21 mouse cellular contexts compared by ENCODE assay signal in the genomic region with DNA sequence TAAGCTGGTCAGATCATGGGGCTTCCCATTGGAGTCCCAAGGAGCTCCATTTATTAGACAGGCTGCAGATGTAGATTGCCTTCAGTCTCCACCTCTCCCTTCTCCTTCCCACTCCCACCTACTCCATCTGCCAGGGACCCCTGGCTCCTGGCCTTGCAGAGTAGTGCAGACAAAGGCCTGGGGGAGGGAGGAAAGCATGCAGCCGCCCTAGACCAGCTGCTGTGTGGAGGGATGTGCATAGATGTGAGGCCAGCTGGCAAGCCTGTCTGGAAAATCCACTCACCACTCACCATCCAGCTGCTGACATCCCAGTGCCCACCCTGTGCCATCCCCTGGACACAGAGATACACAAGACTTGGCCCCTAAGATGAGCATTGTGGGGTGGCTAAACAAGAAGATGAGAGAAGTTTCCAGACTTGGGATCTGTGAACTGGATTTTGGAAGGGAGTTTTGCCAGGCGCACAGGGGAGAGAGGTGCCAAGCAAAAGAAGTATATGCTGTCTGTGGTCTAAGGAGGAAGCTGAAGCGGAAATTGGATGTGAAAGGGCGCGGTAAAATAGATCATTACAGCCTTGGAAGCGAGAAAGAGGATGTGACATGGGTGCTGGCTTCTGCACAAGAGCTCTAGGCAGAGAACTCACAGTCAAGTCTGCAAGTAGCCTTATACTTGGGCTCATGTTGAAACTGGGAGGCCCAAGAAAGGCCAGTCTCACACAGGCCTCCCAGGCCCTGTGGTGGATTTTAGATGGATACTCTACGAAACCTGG. TPM values are rescaled to one million over a fixed set of nuclear protein-coding genes. Genes with fewer than 3 reads are reported as not detected.
DNase-seq lines count a peak whose midpoint lies in the region; ATAC-seq and TF ChIP-seq lines count a peak whose summit lies in the region.
"Had no signal": no experiment of that assay in that cellular context is flagged by ENCODE, and none has a peak within 500 bp of the region (broad histone marks: within the 10 kb centered on the region; RNA-seq: fewer than 3 reads in every experiment).

No protein-coding gene starts in this region.

- peak; percentile 30; the same call in 1 of the 2 replicates for ATAC-seq in hindbrain, postnatal 0 days
- ATAC-seq: forebrain, embryonic 16.5 days; inflammation-experienced regulatory T-cells, adult 6 months; liver, embryonic 12.5 days had no signal

- H3K9me3 ChIP-seq in embryonic facial prominence, embryonic 10.5 days = no peaks in the 10 kb centered on the region
- no peaks in the 10 kb centered on the region for H3K9me3 ChIP-seq in hindbrain, postnatal 0 days (ENCODE audit: low read length)
- H3K9me3 ChIP-seq: heart, embryonic 13.5 days; liver, embryonic 12.5 days had no signal

- DNase-seq in gastrocnemius, postnatal 25 days = peak; percentile 16
- no peak for DNase-seq in gastrocnemius, adult 2 months
- peak; percentile 19 for DNase-seq in lung, postnatal 10 days
- DNase-seq in lung, postnatal 36 days = no peak
- DNase-seq in embryonic facial prominence, embryonic 10.5 days (ENCODE audit: low spot score) = no peak
- DNase-seq in hindbrain, postnatal 0 days (ENCODE audit: low spot score) = peak; percentile 14
- DNase-seq in adipocyte (ENCODE audit: low spot score) = no peak
- DNase-seq in heart, adult 11 months = no peak
- DNase-seq: adrenal gland, adult 8-10 months; cerebellum, adult 9-10 months; kidney, adult 2 months; kidney, postnatal 14 days; lung, adult 2 months; right cerebral cortex, adult 18-20 months had no signal

- peaks cover 50% of the 10 kb centered on the region for H3K4me1 ChIP-seq in embryonic facial prominence, embryonic 10.5 days
- no peaks in the 10 kb centered on the region for H3K4me1 ChIP-seq in hindbrain, postnatal 0 days (ENCODE audit: insufficient read depth, low read length)
- H3K4me1 ChIP-seq: heart, embryonic 13.5 days had no signal

- no peak overlapping the region for H3K4me2 ChIP-seq in hindbrain, postnatal 0 days (ENCODE audit: low read depth, low read length)
- H3K4me2 ChIP-seq: heart, embryonic 13.5 days; liver, embryonic 12.5 days had no signal

- intact Hi-C loops in gastrocnemius, adult 2 months (cut with DNase I) = no loop called here

- no peaks in the 10 kb centered on the region for H3K36me3 ChIP-seq in embryonic facial prominence, embryonic 10.5 days (replicated peaks)
- no peaks in the 10 kb centered on the region for H3K36me3 ChIP-seq in hindbrain, postnatal 0 days (ENCODE audit: insufficient read depth, low read length)
- H3K36me3 ChIP-seq: heart, embryonic 13.5 days; liver, embryonic 12.5 days had no signal

- H3K27ac ChIP-seq in gastrocnemius, adult 2 months = no peak overlapping the region
- peak overlapping the region; percentile 60 for H3K27ac ChIP-seq in embryonic facial prominence, embryonic 10.5 days (replicated peaks)
- no peak overlapping the region for H3K27ac ChIP-seq in hindbrain, postnatal 0 days
- H3K27ac ChIP-seq: heart, embryonic 13.5 days; liver, embryonic 12.5 days had no signal

- H3K9ac ChIP-seq in hindbrain, postnatal 0 days (replicated peaks; ENCODE audit: low read length) = no peak overlapping the region
- H3K9ac ChIP-seq: heart, embryonic 13.5 days; liver, embryonic 12.5 days had no signal

- peaks cover 23% of the 10 kb centered on the region for H3K27me3 ChIP-seq in embryonic facial prominence, embryonic 10.5 days (replicated peaks; ENCODE audit: low read depth, poor library complexity, severe bottlenecking)
- no peaks in the 10 kb centered on the region for H3K27me3 ChIP-seq in hindbrain, postnatal 0 days (ENCODE audit: insufficient read depth, low read length)

- WGBS in embryonic facial prominence, embryonic 10.5 days = 87% methylated on average over 7 of the region's 7 CpGs
- 86% methylated on average over 7 of the region's 7 CpGs for WGBS in hindbrain, postnatal 0 days

- no peak for TF ChIP-seq CTCF in gastrocnemius, adult 2 months (IDR thresholded peaks at IDR 0.05)
- no peak for TF ChIP-seq CTCF in hindbrain, postnatal 0 days (IDR thresholded peaks at IDR 0.05; ENCODE audit: low read depth)

- H3K4me3 ChIP-seq in gastrocnemius, adult 2 months = no peak overlapping the region
- no peak overlapping the region for H3K4me3 ChIP-seq in embryonic facial prominence, embryonic 10.5 days
- H3K4me3 ChIP-seq in hindbrain, postnatal 0 days (ENCODE audit: low read length) = no peak overlapping the region
- H3K4me3 ChIP-seq: erythroblast, embryonic 14.5 days; heart, embryonic 13.5 days; liver, embryonic 12.5 days had no signal

RNA-seq across cellular contexts. Expression of gene Crabp1, which starts 14.2 kb away (rescaled TPM):
- total RNA-seq in gastrocnemius, postnatal 25 days (2021) = under 1 TPM in 1 of 2 experiments, not detected in 1; 0.49 TPM
- total RNA-seq in gastrocnemius, adult 2 months (2021) = 1 to 10 TPM in 1 of 2 experiments, not detected in 1; 2.2 TPM
- 1,341 and 1,562 TPM in 2 replicates for polyA plus RNA-seq in embryonic facial prominence, embryonic 10.5 days (2016; fragmentation: Nextera tagmentation; extraction: Ambion mirVana)
- total RNA-seq in hindbrain, postnatal 0 days (2014; rRNA removed) = 86.4 and 140 TPM in 2 replicates
- 155 and 166 TPM in 2 replicates for polyA plus RNA-seq in hindbrain, postnatal 0 days (2015; fragmentation: Nextera tagmentation; extraction: Ambion mirVana)
- total RNA-seq: heart, postnatal 25 days had no signal
- polyA plus RNA-seq: C2C12; erythroblast, embryonic 14.5 days; inflammation-experienced regulatory T-cells, adult 6 months had no signal

RNA-seq across cellular contexts. Expression of gene Wdr61, which starts 16.1 kb away (rescaled TPM):
- 10 to 100 TPM; 18.0 to 19.1 TPM for total RNA-seq in gastrocnemius, postnatal 25 days (2021)
- total RNA-seq in gastrocnemius, adult 2 months (2021) = 10 to 100 TPM; 17.9 to 20.8 TPM
- polyA plus RNA-seq in embryonic facial prominence, embryonic 10.5 days (2016; fragmentation: Nextera tagmentation; extraction: Ambion mirVana) = 182 and 188 TPM in 2 replicates
- total RNA-seq in hindbrain, postnatal 0 days (2014; rRNA removed) = 35.6 and 37.9 TPM in 2 replicates
- polyA plus RNA-seq in hindbrain, postnatal 0 days (2015; fragmentation: Nextera tagmentation; extraction: Ambion mirVana) = 88.5 and 96.7 TPM in 2 replicates

RNA-seq across cellular contexts. Expression of gene Dnaja4, which starts 51.7 kb away (rescaled TPM):
- total RNA-seq in gastrocnemius, postnatal 25 days (2021) = 100 to 1,000 TPM in 1 of 2 experiments, 10 to 100 TPM in 1; 62.5 to 147 TPM
- total RNA-seq in gastrocnemius, adult 2 months (2021) = 10 to 100 TPM; 43.5 to 87.0 TPM
- 3.2 and 3.5 TPM in 2 replicates for polyA plus RNA-seq in embryonic facial prominence, embryonic 10.5 days (2016; fragmentation: Nextera tagmentation; extraction: Ambion mirVana)
- 5.5 and 11.3 TPM in 2 replicates for total RNA-seq in hindbrain, postnatal 0 days (2014; rRNA removed)
- 6.2 and 6.7 TPM in 2 replicates for polyA plus RNA-seq in hindbrain, postnatal 0 days (2015; fragmentation: Nextera tagmentation; extraction: Ambion mirVana)

Comparison
In these comparisons a context has a peak if more than half of its experiments do, and no peak if none do; other contexts are left out.
1. DNase-seq: peak in gastrocnemius, postnatal 25 days (single experiment), lung, postnatal 10 days (single experiment) and hindbrain, postnatal 0 days (single experiment); none in gastrocnemius, adult 2 months (single experiment), lung, postnatal 36 days (single experiment), embryonic facial prominence, embryonic 10.5 days (single experiment), adipocyte (single experiment) and heart, adult 11 months (single experiment).
2. RNA of gene Crabp1, which starts 14.2 kb away (total RNA-seq): 86.4 to 140 TPM in hindbrain, postnatal 0 days; 2.2 TPM in gastrocnemius, adult 2 months and 0.49 TPM in gastrocnemius, postnatal 25 days; every median in the first group is over 10 times any median in the second.